Mouse (Mus musculus): Measurements from ENCODE around the gene Slc35g2. TPM values are rescaled to one million over a fixed set of nuclear protein-coding genes. Genes with fewer than 3 reads are reported as not detected.

Slc35g2 gene
- polyA plus RNA-seq, 1 experiment from 2014 or later = 7.4 TPM

- peak within 1 kb of the TSS; percentile 95 for H3K4me3 ChIP-seq
- no peaks in the 10 kb centered on the region for H3K27me3 ChIP-seq (ENCODE audit: insufficient read depth, poor library complexity, severe bottlenecking)
- H3K27ac ChIP-seq = peak within 1 kb of the TSS; percentile 96
- peak; percentile 98 for DNase-seq (ENCODE audit: low spot score)
- under 1% methylated on average over 93 of the region's 93 CpGs for WGBS
- peaks cover 15% of the 10 kb centered on the region for H3K36me3 ChIP-seq
- H3K9me3 ChIP-seq = peaks cover 11% of the 10 kb centered on the region
- H3K4me1 ChIP-seq (replicated peaks) = peaks cover 25% of the 10 kb centered on the region
These were observed 24.9 kb downstream of the Slc35g2 start, which contains the start of gene Nck1 for GRCm38 (mm10) chr9:100545715-100546593. Nck1 (minus strand) TSS chr9:100546134.

DNA sequence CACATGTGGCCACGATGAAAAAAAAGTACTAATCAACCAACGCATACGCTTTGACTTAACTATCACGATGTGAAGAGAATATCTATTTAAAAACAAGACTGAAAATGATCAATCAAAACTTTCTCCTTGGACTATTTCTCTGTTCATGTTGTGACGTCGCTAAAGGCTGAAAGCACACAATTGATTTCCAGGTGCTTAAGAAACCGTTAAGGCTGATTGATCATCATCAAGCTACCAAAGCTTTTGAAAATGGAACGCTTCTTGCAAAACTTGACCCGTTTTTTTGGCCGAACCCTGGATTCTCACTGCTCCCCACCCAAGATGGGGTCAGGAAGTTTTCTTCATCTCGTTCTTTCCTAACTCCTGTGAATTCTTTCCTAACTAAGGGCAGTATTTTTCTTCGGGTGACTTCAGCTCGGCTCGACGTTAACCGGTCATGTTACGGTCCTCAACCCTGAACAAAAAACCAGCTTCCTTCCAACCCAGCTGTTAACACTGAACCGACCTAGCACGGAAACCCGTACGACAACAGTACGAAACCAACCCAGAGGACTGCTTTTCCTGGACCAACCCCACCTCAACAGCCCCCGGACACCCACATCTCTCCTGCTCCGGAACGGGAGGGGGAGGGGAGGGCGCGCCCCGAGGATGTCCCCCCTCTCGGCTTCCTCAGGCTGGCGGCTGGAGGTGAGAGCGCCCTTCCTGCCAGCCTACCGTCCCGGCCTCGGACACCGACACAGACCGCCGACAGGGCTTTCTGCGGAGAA, 25.8 kb downstream of the Slc35g2 start:
- no peak for DNase-seq (ENCODE audit: low spot score)
- H3K9me3 ChIP-seq = peaks cover 10% of the 10 kb centered on the region
- H3K27me3 ChIP-seq (ENCODE audit: insufficient read depth, poor library complexity, severe bottlenecking) = no peaks in the 10 kb centered on the region
- peaks cover 25% of the 10 kb centered on the region for H3K4me1 ChIP-seq (replicated peaks)
- peak overlapping the region; percentile 96 for H3K27ac ChIP-seq
- H3K4me3 ChIP-seq = peak overlapping the region; percentile 95
- H3K36me3 ChIP-seq = peaks cover 14% of the 10 kb centered on the region
- 2% methylated on average over 38 of the region's 38 CpGs for WGBS

DNA sequence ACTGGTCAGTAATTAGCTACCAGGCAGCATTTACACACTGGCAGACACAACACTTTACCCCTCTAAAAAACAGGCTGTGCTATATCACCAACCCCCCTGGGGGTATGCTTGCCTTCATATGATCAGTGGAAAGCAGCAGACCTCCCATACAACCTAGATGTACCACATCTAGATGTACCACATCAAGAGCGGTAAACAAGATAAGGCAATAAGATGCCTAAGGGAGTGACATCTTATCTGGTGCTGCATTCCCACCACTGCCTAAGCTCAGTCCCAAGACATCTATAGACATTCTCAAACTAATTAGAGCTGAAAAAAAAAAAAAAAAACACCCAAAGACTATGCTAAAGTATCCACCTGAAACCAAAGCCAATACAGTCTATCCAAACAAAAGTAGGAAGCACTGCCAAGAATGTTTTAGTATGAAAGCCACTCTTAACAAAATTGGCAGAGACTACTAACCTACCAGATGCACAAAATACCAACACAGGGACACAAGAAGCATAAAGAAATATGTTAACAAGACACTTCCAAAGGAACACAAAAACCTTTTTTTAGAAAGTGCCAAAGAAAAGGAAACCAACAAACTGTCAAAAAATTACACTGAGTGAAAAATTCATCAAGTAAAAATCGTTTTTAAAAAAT, 35.1 kb downstream of the Slc35g2 start:
- 0 out of 2 replicates have a peak, but pooled peaks cover 7% of the 10 kb centered on the region for H3K36me3 ChIP-seq
- no peak overlapping the region for H3K27ac ChIP-seq
- DNase-seq (ENCODE audit: low spot score) = no peak
- no peaks in the 10 kb centered on the region for H3K27me3 ChIP-seq (ENCODE audit: insufficient read depth, poor library complexity, severe bottlenecking)
- H3K4me3 ChIP-seq = no peak overlapping the region
- no peaks in the 10 kb centered on the region for H3K4me1 ChIP-seq (replicated peaks)
- no peaks in the 10 kb centered on the region for H3K9me3 ChIP-seq
- 88% methylated on average over 2 of the region's 2 CpGs for WGBS

DNA sequence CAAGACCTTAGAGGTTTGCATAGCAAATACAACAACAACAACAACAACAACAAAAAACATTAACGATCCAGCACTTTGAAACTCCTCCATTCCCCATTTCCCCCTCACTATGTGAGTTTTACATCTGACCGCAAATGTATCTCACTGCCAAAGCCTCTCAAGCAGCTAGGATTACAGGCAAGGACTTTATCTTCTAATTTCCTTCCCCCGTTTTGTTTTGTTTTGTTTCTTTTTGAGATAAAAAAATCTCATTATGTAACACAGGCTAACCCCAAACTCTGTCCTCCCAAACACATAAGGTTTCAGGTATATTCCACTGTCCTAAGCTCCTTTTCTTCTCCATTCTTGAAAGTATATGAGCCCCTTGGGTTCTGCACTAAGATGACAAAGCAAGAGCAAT, 36.2 kb downstream of the Slc35g2 start:
- DNase-seq (ENCODE audit: low spot score) = no peak
- H3K4me1 ChIP-seq (replicated peaks) = no peaks in the 10 kb centered on the region
- no peaks in the 10 kb centered on the region for H3K9me3 ChIP-seq
- 98% methylated on average over 3 of the region's 3 CpGs for WGBS
- no peak overlapping the region for H3K27ac ChIP-seq
- H3K27me3 ChIP-seq (ENCODE audit: insufficient read depth, poor library complexity, severe bottlenecking) = no peaks in the 10 kb centered on the region
- 0 out of 2 replicates have a peak, but pooled peaks cover 7% of the 10 kb centered on the region for H3K36me3 ChIP-seq
- no peak overlapping the region for H3K4me3 ChIP-seq

- no peak for DNase-seq (ENCODE audit: low spot score)
- Histone ChIP-seq H3K36me3 (peaks cover 18% of the 10 kb centered on the region), H3K27ac (no peak overlapping the region), H3K4me1 (replicated peaks) (no peaks in the 10 kb centered on the region), H3K27me3 (ENCODE audit: insufficient read depth, poor library complexity, severe bottlenecking) (no peaks in the 10 kb centered on the region), H3K9me3 (peaks cover 9% of the 10 kb centered on the region), H3K4me3 (no peak overlapping the region)
- 88% methylated on average over 3 of the region's 3 CpGs for WGBS
These were observed 37.9 kb downstream of the Slc35g2 start for GRCm38 (mm10) chr9:100532847-100533505.

DNA sequence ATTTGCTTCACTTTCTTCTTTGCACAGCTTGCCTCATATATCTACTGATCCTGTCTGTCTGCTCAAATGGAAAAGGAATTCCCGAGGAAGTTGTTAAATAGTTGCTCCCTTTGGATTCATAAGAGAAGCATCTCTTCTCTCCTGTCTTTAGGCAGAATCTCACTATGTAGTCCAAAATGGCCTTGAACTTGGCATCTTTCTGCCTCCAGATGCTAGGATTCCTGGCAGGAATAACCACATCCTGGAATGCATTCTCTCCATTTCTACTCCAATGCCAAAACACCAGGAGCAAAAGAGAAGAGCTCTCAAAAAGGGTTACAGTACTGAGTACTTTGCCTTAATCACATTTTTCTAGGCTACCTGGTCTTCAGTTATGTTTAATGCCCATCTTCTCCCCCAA, 39.6 kb downstream of the Slc35g2 start:
- no peaks in the 10 kb centered on the region for H3K4me1 ChIP-seq (replicated peaks)
- peaks cover 12% of the 10 kb centered on the region for H3K36me3 ChIP-seq
- 90% methylated on average over 1 of the region's 1 CpGs for WGBS
- H3K27me3 ChIP-seq (ENCODE audit: insufficient read depth, poor library complexity, severe bottlenecking) = no peaks in the 10 kb centered on the region
- H3K27ac ChIP-seq = no peak overlapping the region
- no peak for DNase-seq (ENCODE audit: low spot score)
- H3K9me3 ChIP-seq = peaks cover 9% of the 10 kb centered on the region
- H3K4me3 ChIP-seq = no peak overlapping the region

DNA sequence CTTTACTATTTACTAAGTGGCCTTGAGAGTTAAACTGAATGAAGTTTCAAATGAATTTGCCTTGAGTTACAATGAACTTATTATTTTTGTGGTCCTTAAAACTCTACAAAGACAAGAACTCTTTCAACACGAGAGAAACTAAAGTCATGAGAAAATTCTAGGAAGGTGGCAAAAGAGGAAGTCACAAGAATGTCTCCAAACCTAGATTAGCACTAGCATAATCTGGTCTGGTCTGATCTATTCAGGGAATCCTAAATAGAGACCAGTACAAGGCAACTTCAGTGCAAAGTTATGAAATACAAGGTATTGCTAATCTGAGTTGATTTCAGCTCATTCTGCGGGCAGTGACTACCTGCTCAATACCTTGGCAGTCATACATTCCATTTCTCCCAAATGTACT, 45.7 kb downstream of the Slc35g2 start:
- Histone ChIP-seq H3K27ac (no peak overlapping the region), H3K4me3 (no peak overlapping the region), H3K27me3 (ENCODE audit: insufficient read depth, poor library complexity, severe bottlenecking) (no peaks in the 10 kb centered on the region), H3K9me3 (peaks cover 9% of the 10 kb centered on the region), H3K36me3 (peaks cover 10% of the 10 kb centered on the region), H3K4me1 (replicated peaks) (no peaks in the 10 kb centered on the region)
- WGBS = 86% methylated on average over 2 of the region's 2 CpGs
- no peak for DNase-seq (ENCODE audit: low spot score)

DNA sequence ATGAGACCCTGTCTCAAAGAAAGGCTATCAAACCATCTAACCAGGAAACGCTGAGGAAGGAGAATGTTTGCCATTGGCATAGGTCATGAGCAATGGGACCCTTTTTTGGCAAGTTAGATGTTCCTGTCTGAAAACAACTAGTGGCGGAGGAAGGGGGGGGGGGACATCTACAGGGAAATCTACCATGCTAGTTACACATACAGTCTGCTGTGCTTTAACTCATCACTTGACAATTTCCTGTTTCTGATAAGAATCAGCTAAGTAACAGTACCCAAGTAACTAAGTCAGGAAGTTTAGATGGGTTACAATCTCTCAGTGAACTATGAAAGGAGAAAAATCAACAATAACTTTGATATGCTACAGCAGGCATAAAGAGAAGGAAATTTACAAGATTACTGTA, 48.9 kb downstream of the Slc35g2 start:
- no peak for DNase-seq (ENCODE audit: low spot score)
- Histone ChIP-seq H3K27me3 (ENCODE audit: insufficient read depth, poor library complexity, severe bottlenecking) (no peaks in the 10 kb centered on the region), H3K4me1 (replicated peaks) (no peaks in the 10 kb centered on the region), H3K4me3 (no peak overlapping the region), H3K9me3 (no peaks in the 10 kb centered on the region), H3K36me3 (no peaks in the 10 kb centered on the region), H3K27ac (no peak overlapping the region)
- 87% methylated on average over 2 of the region's 2 CpGs for WGBS

DNA sequence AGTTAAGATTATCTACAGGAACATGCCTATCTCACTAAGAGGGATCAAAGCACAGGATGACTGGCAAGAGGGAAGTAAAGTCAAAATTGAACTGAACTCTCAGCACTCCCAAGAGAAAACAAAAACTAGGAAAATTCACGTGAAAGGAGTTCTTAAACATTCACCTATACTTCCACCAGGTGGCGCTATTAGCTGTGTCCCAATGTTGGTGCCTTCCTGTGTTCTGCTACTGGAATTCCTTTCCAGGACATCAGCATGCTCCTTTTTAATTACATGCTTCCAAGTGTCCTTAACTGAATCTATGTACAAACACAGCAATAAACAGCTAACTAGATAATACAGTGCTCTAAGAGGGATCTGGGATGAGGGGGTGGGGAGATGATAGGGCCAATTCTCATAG, 50.3 kb downstream of the Slc35g2 start:
- H3K4me3 ChIP-seq = no peak overlapping the region
- no peaks in the 10 kb centered on the region for H3K36me3 ChIP-seq
- H3K27me3 ChIP-seq (ENCODE audit: insufficient read depth, poor library complexity, severe bottlenecking) = no peaks in the 10 kb centered on the region
- H3K9me3 ChIP-seq = no peaks in the 10 kb centered on the region
- WGBS = 1% methylated on average over 2 of the region's 2 CpGs
- DNase-seq (ENCODE audit: low spot score) = peak; percentile 26
- H3K27ac ChIP-seq = no peak overlapping the region
- H3K4me1 ChIP-seq (replicated peaks) = no peaks in the 10 kb centered on the region

DNA sequence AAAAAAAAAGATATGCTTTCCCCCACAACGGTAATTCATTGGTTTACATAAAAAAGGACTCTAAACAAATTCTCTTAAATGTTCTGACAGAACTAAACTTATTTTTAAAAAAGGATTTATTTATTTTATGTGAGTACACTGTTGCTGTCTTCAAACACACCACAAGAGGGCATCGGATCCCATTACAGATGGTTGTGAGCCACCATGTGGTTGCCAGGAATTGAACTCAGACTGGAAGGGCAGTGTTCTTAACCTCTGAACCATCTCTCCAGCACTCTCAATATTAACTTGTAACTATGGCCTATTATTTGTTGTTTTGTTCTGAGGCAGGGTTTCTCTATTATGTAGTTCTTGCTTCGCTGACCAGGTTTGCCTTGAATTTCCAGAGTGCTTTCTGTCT, 50.9 kb downstream of the Slc35g2 start:
- 94% methylated on average over 3 of the region's 3 CpGs for WGBS
- DNase-seq (ENCODE audit: low spot score) = no peak
- H3K9me3 ChIP-seq = no peaks in the 10 kb centered on the region
- H3K36me3 ChIP-seq = no peaks in the 10 kb centered on the region
- no peaks in the 10 kb centered on the region for H3K4me1 ChIP-seq (replicated peaks)
- H3K4me3 ChIP-seq = no peak overlapping the region
- no peaks in the 10 kb centered on the region for H3K27me3 ChIP-seq (ENCODE audit: insufficient read depth, poor library complexity, severe bottlenecking)
- no peak overlapping the region for H3K27ac ChIP-seq

- 86% methylated on average over 2 of the region's 2 CpGs for WGBS
- peaks cover 13% of the 10 kb centered on the region for H3K36me3 ChIP-seq
- no peak overlapping the region for H3K27ac ChIP-seq
- no peaks in the 10 kb centered on the region for H3K9me3 ChIP-seq
- DNase-seq (ENCODE audit: low spot score) = no peak
- no peaks in the 10 kb centered on the region for H3K4me1 ChIP-seq (replicated peaks)
- H3K27me3 ChIP-seq (ENCODE audit: insufficient read depth, poor library complexity, severe bottlenecking) = no peaks in the 10 kb centered on the region
- no peak overlapping the region for H3K4me3 ChIP-seq
These were observed 63.3 kb downstream of the Slc35g2 start for GRCm38 (mm10) chr9:100507581-100507980.

- WGBS = 79% methylated on average over 2 of the region's 2 CpGs
- Histone ChIP-seq H3K36me3 (peaks cover 15% of the 10 kb centered on the region), H3K4me3 (no peak overlapping the region), H3K4me1 (replicated peaks) (no peaks in the 10 kb centered on the region), H3K27ac (no peak overlapping the region), H3K27me3 (ENCODE audit: insufficient read depth, poor library complexity, severe bottlenecking) (no peaks in the 10 kb centered on the region), H3K9me3 (no peaks in the 10 kb centered on the region)
- no peak for DNase-seq (ENCODE audit: low spot score)
These were observed 64.2 kb downstream of the Slc35g2 start for GRCm38 (mm10) chr9:100506652-100507051.

Measured in hindbrain, embryonic 10.5 days (tissue).